Mouse (Mus musculus) neutrophil, adult 5-6 weeks (primary cell): ENCODE results near the gene Rgma. TPM values are rescaled to one million over a fixed set of nuclear protein-coding genes. Genes with fewer than 3 reads are reported as not detected.

Experiments
- ATAC-seq: fragments of 151-379, 151-347 bp; 2 replicates; pipeline ENCODE4 v1.8.0; 2017; ENCODE audit warnings: mild to moderate bottlenecking, moderate TSS enrichment; ENCODE audit not compliant: insufficient number of reproducible peaks, poor library complexity, low FRiP score, severe bottlenecking; ENCODE audit errors: extremely low read depth
- total RNA-seq: library from RNA; stranded (forward); fragments of 200-1000 nt; gene quantifications from 2 replicates; pipeline ENCODE4 v1.2.3, GENCODE M21; 2017

Gene Rgma
- total RNA-seq, 1 experiment from 2014 or later = not detected

- no peak for ATAC-seq
Measured at GRCm38 (mm10) chr7:73367681-73368464, 7.4 kb upstream of the Rgma start.

- no peak for ATAC-seq
Measured at GRCm38 (mm10) chr7:73369992-73370391, 5.3 kb upstream of the Rgma start.

GRCm38 (mm10) chr7:73371587-73372321 lies 3.6 kb upstream of the Rgma start:
- ATAC-seq = no peak

GRCm38 (mm10) chr7:73372352-73372970 lies 2.8 kb upstream of the Rgma start:
- no peak for ATAC-seq

GRCm38 (mm10) chr7:73374727-73375126 lies 582 bp upstream of the Rgma start:
- no peak for ATAC-seq

GRCm38 (mm10) chr7:73376101-73377001 lies 1.0 kb downstream of the Rgma start:
- no peak for ATAC-seq

- ATAC-seq = no peak
Measured at GRCm38 (mm10) chr7:73377307-73377706, 2.0 kb downstream of the Rgma start.

GRCm38 (mm10) chr7:73378034-73378433 lies 2.7 kb downstream of the Rgma start:
- ATAC-seq = no peak

GRCm38 (mm10) chr7:73382843-73383242 lies 7.5 kb downstream of the Rgma start:
- no peak for ATAC-seq

GRCm38 (mm10) chr7:73388866-73389265 lies 13.6 kb downstream of the Rgma start:
- no peak for ATAC-seq

- ATAC-seq = no peak
Measured at GRCm38 (mm10) chr7:73389419-73389818, 14.1 kb downstream of the Rgma start.

GRCm38 (mm10) chr7:73389871-73390294 lies 14.6 kb downstream of the Rgma start:
- ATAC-seq = no peak

GRCm38 (mm10) chr7:73390426-73391001 lies 15.2 kb downstream of the Rgma start:
- no peak for ATAC-seq

GRCm38 (mm10) chr7:73391002-73391517 lies 15.8 kb downstream of the Rgma start:
- no peak for ATAC-seq

GRCm38 (mm10) chr7:73391518-73392321 lies 16.4 kb downstream of the Rgma start:
- ATAC-seq = no peak

- no peak for ATAC-seq
Measured at GRCm38 (mm10) chr7:73392359-73392758, 17.1 kb downstream of the Rgma start.

GRCm38 (mm10) chr7:73393307-73394012 lies 18.2 kb downstream of the Rgma start:
- no peak for ATAC-seq
